In genomic region chr10:127288328-127288799, GRCm38 (mm10) we compare ENCODE assay signal across 8 mouse cellular contexts. TPM values are rescaled to one million over a fixed set of nuclear protein-coding genes. Genes with fewer than 3 reads are reported as not detected.
A peak's percentile ranks its signal among the peaks of the same experiment; 100 is the strongest.
DNase-seq lines count a peak whose midpoint lies in the region; ATAC-seq and TF ChIP-seq lines count a peak whose summit lies in the region.

No protein-coding gene starts in this region.

- H3K4me1 ChIP-seq in thymus, adult 2 months (replicated peaks; ENCODE audit: control insufficient read depth, insufficient read depth, low read length) = peaks cover 25% of the 10 kb centered on the region
- peaks cover 45% of the 10 kb centered on the region for H3K4me1 ChIP-seq in heart, embryonic 11.5 days (ENCODE audit: control insufficient read depth, insufficient read depth, low read length)
- H3K4me1 ChIP-seq in midbrain, embryonic 11.5 days (ENCODE audit: control insufficient read depth, insufficient read depth, low read length) = peaks cover 45% of the 10 kb centered on the region

- no peak for TF ChIP-seq POLR2A in thymus, adult 2 months (IDR thresholded peaks at IDR 0.05; ENCODE audit: control insufficient read depth, extremely low read depth, insufficient read depth, low read length, poor library complexity)

- peak; percentile 67 to 68 for DNase-seq in adrenal gland, postnatal 36 days
- DNase-seq in adrenal gland, adult (ENCODE audit: inconsistent age in 2 of 2, low spot score in 1 of 2) = no peak
- peak; percentile 60 for DNase-seq in thymus, adult 2 months
- no peak for DNase-seq in thymus, postnatal 25 days
- DNase-seq in kidney, postnatal 4 days = peak; percentile 76 to 80
- DNase-seq in midbrain, embryonic 11.5 days (ENCODE audit: low spot score, missing footprints) = no peak

- TF ChIP-seq CTCF in thymus, adult 2 months (IDR thresholded peaks at IDR 0.05; ENCODE audit: borderline replicate concordance, control insufficient read depth, extremely low read depth, insufficient read depth, low read length, poor library complexity) = peak; percentile 34; the same call in 1 of the 2 replicates

- H3K27ac ChIP-seq in thymus, adult 2 months (ENCODE audit: control insufficient read depth, insufficient read depth, low read length) = peak overlapping the region; percentile 54
- peak overlapping the region; percentile 98 for H3K27ac ChIP-seq in heart, embryonic 11.5 days (ENCODE audit: low read depth, low read length)
- peak overlapping the region; percentile 97 for H3K27ac ChIP-seq in midbrain, embryonic 11.5 days (ENCODE audit: low read depth, low read length)

- no peaks in the 10 kb centered on the region for H3K9me3 ChIP-seq in heart, embryonic 11.5 days (replicated peaks; ENCODE audit: control insufficient read depth, low read length)
- H3K9me3 ChIP-seq in midbrain, embryonic 11.5 days (ENCODE audit: control insufficient read depth, low read length) = no peaks in the 10 kb centered on the region

- under 1% methylated on average over 23 of the region's 28 CpGs for WGBS in thymus, adult 2 months
- under 1% methylated on average over 16 of the region's 28 CpGs for WGBS in heart, embryonic 11.5 days (ENCODE audit: insufficient replicate concordance)
- 1% methylated on average over 17 of the region's 28 CpGs for WGBS in midbrain, embryonic 11.5 days

- peak overlapping the region; percentile 87 for H3K9ac ChIP-seq in heart, embryonic 11.5 days (ENCODE audit: low read depth, low read length)
- peak overlapping the region; percentile 85 for H3K9ac ChIP-seq in midbrain, embryonic 11.5 days (ENCODE audit: low read length)

- H3K36me3 ChIP-seq in thymus, adult 2 months (ENCODE audit: control insufficient read depth, insufficient read depth, low read length) = peaks cover 26% of the 10 kb centered on the region
- peaks cover 31% of the 10 kb centered on the region for H3K36me3 ChIP-seq in heart, embryonic 11.5 days (ENCODE audit: control insufficient read depth, insufficient read depth, low read length)
- peaks cover 15% of the 10 kb centered on the region for H3K36me3 ChIP-seq in midbrain, embryonic 11.5 days (ENCODE audit: control insufficient read depth, insufficient read depth, low read length)

- H3K4me2 ChIP-seq in heart, embryonic 11.5 days = peak overlapping the region; percentile 93
- H3K4me2 ChIP-seq in midbrain, embryonic 11.5 days = peak overlapping the region; percentile 93

- no peaks in the 10 kb centered on the region for H3K27me3 ChIP-seq in thymus, adult 2 months (ENCODE audit: control insufficient read depth, insufficient read depth, low read length)
- H3K27me3 ChIP-seq in heart, embryonic 11.5 days (ENCODE audit: control insufficient read depth, insufficient read depth, low read length) = no peaks in the 10 kb centered on the region
- no peaks in the 10 kb centered on the region for H3K27me3 ChIP-seq in midbrain, embryonic 11.5 days (ENCODE audit: control insufficient read depth, insufficient read depth, low read length)

- peak overlapping the region; percentile 70 for H3K4me3 ChIP-seq in thymus, adult 2 months (ENCODE audit: control insufficient read depth, insufficient read depth, low read length)
- H3K4me3 ChIP-seq in heart, embryonic 11.5 days (ENCODE audit: low read depth, low read length) = peak overlapping the region; percentile 84
- H3K4me3 ChIP-seq in midbrain, embryonic 11.5 days (ENCODE audit: low read depth, low read length) = peak overlapping the region; percentile 64

- peak; percentile 24 for ATAC-seq in heart, embryonic 11.5 days (replicated peaks; ENCODE audit: insufficient number of reproducible peaks, low FRiP score, low TSS enrichment)
- peak; percentile 18; the same call in 1 of the 2 replicates for ATAC-seq in midbrain, embryonic 11.5 days (ENCODE audit: low FRiP score)
- ATAC-seq in monocyte, adult 5-6 weeks (replicated peaks; ENCODE audit: insufficient number of reproducible peaks, low FRiP score, low TSS enrichment, poor library complexity, severe bottlenecking) = no peak

RNA-seq across cellular contexts. Expression of gene Mbd6, which starts 0.5 kb away (rescaled TPM):
- total RNA-seq in adrenal gland, postnatal 36 days (2021) = 10 to 100 TPM; 42.0 to 45.2 TPM
- 124 and 151 TPM in 2 replicates for polyA plus RNA-seq in thymus, adult 2 months (2012; rRNA removed)
- polyA plus RNA-seq in heart, embryonic 11.5 days (2014; fragmentation: Nextera tagmentation; extraction: Ambion mirVana) = 13.6 and 15.1 TPM in 2 replicates
- polyA plus RNA-seq in midbrain, embryonic 11.5 days (2014; fragmentation: Nextera tagmentation; extraction: Ambion mirVana) = 12.3 and 16.3 TPM in 2 replicates
- total RNA-seq in monocyte, adult 5-6 weeks (2017) = 4.2 to 15.5 TPM (median 12.1 TPM) in 3 replicates

RNA-seq across cellular contexts. Expression of gene Dctn2, which starts 22.2 kb away (rescaled TPM):
- 100 to 1,000 TPM; 148 to 190 TPM for total RNA-seq in adrenal gland, postnatal 36 days (2021)
- polyA plus RNA-seq in thymus, adult 2 months (2012; rRNA removed) = 168 and 200 TPM in 2 replicates
- 135 and 136 TPM in 2 replicates for polyA plus RNA-seq in heart, embryonic 11.5 days (2014; fragmentation: Nextera tagmentation; extraction: Ambion mirVana)
- 196 and 206 TPM in 2 replicates for polyA plus RNA-seq in midbrain, embryonic 11.5 days (2014; fragmentation: Nextera tagmentation; extraction: Ambion mirVana)
- total RNA-seq in monocyte, adult 5-6 weeks (2017) = 89.0 to 104 TPM (median 92.1 TPM) in 3 replicates

RNA-seq across cellular contexts. Expression of gene Mars, which starts 23.2 kb away (rescaled TPM):
- 100 to 1,000 TPM; 102 to 123 TPM for total RNA-seq in adrenal gland, postnatal 36 days (2021)
- polyA plus RNA-seq in thymus, adult 2 months (2012; rRNA removed) = 65.8 and 77.2 TPM in 2 replicates
- 104 and 105 TPM in 2 replicates for polyA plus RNA-seq in heart, embryonic 11.5 days (2014; fragmentation: Nextera tagmentation; extraction: Ambion mirVana)
- polyA plus RNA-seq in midbrain, embryonic 11.5 days (2014; fragmentation: Nextera tagmentation; extraction: Ambion mirVana) = 185 and 187 TPM in 2 replicates
- total RNA-seq in monocyte, adult 5-6 weeks (2017) = 56.6 to 72.2 TPM (median 64.5 TPM) in 3 replicates

RNA-seq across cellular contexts. Expression of gene Kif5a, which starts 25.2 kb away (rescaled TPM):
- 1 to 10 TPM; 6.3 to 7.5 TPM for total RNA-seq in adrenal gland, postnatal 36 days (2021)
- polyA plus RNA-seq in thymus, adult 2 months (2012; rRNA removed) = 1.2 and 1.5 TPM in 2 replicates
- 1.6 TPM in 2 replicates for polyA plus RNA-seq in heart, embryonic 11.5 days (2014; fragmentation: Nextera tagmentation; extraction: Ambion mirVana)
- polyA plus RNA-seq in midbrain, embryonic 11.5 days (2014; fragmentation: Nextera tagmentation; extraction: Ambion mirVana) = 26.3 and 31.1 TPM in 2 replicates
- total RNA-seq in monocyte, adult 5-6 weeks (2017) = 0.19 to 0.48 TPM in 2 of 3 replicates, not detected in the other

RNA-seq across cellular contexts. Expression of gene Arhgap9, which starts 33.4 kb away (rescaled TPM):
- total RNA-seq in adrenal gland, postnatal 36 days (2021) = 1 to 10 TPM; 1.7 to 2.2 TPM
- polyA plus RNA-seq in thymus, adult 2 months (2012; rRNA removed) = 105 and 111 TPM in 2 replicates
- polyA plus RNA-seq in heart, embryonic 11.5 days (2014; fragmentation: Nextera tagmentation; extraction: Ambion mirVana) = 1.7 TPM in 2 replicates
- polyA plus RNA-seq in midbrain, embryonic 11.5 days (2014; fragmentation: Nextera tagmentation; extraction: Ambion mirVana) = 1.1 and 1.4 TPM in 2 replicates
- 101 to 125 TPM (median 109 TPM) in 3 replicates for total RNA-seq in monocyte, adult 5-6 weeks (2017)

Comparison
In these comparisons a context has a peak if more than half of its experiments do, and no peak if none do; other contexts are left out.
1. DNase-seq: peak in adrenal gland, postnatal 36 days (2 of 2), thymus, adult 2 months (single experiment) and kidney, postnatal 4 days (2 of 2); none in adrenal gland, adult (0 of 2), thymus, postnatal 25 days (single experiment) and midbrain, embryonic 11.5 days (single experiment).
2. Peak in every context shown above with its lines, with median percentiles within 50 percentile points of each other: H3K27ac ChIP-seq and H3K4me3 ChIP-seq.